Mouse (Mus musculus) hindbrain, embryonic 16.5 days (tissue): Measurements from ENCODE around the gene Ankfn1. TPM values are rescaled to one million over a fixed set of nuclear protein-coding genes. Genes with fewer than 3 reads are reported as not detected.

ENCODE experiments used
- ATAC-seq: fragments of 200-750 bp; cut with Nextera tagmentation; 2 replicates; pipeline ENCODE4 v1.8.0; 2017; ENCODE audit warnings: moderate TSS enrichment, moderate library complexity
- H3K27ac ChIP-seq: fragments of 300-500 bp; sonication (generic); 2 replicates; pipeline ENCODE4 v1.5.1; 2014; ENCODE audit warnings: low read depth, mild to moderate bottlenecking, control low read depth, low read length, moderate library complexity
- H3K27me3 ChIP-seq: fragments of 300-500 bp; sonication (generic); replicated peaks from 2 replicates; pipeline ENCODE4 v1.6.1; 2014; ENCODE audit warnings: low read length; ENCODE audit not compliant: control insufficient read depth, insufficient read depth
- H3K36me3 ChIP-seq: fragments of 300-500 bp; sonication (generic); 2 replicates; pipeline ENCODE4 v1.6.1; 2014; ENCODE audit warnings: mild to moderate bottlenecking, low read length, moderate library complexity, mixed read lengths; ENCODE audit not compliant: control insufficient read depth, insufficient read depth
- H3K4me1 ChIP-seq: fragments of 300-500 bp; sonication (generic); 2 replicates; pipeline ENCODE4 v1.6.1; 2014; ENCODE audit warnings: low read depth, low read length; ENCODE audit not compliant: control insufficient read depth, insufficient read depth
- H3K4me2 ChIP-seq: fragments of 300-500 bp; sonication (generic); 2 replicates; pipeline ENCODE4 v1.6.1; 2014; ENCODE audit warnings: mild to moderate bottlenecking, low read length, control low read depth, moderate library complexity
- H3K4me3 ChIP-seq: fragments of 300-500 bp; sonication (generic); 2 replicates; pipeline ENCODE4 v1.5.1; 2014; ENCODE audit warnings: mild to moderate bottlenecking, low read length, control low read depth, moderate library complexity
- H3K9ac ChIP-seq: fragments of 300-500 bp; sonication (generic); 2 replicates; pipeline ENCODE4 v1.6.1; 2014; ENCODE audit warnings: low read depth, mild to moderate bottlenecking, control low read depth, low read length, moderate library complexity
- H3K9me3 ChIP-seq: fragments of 300-500 bp; sonication (generic); 2 replicates; pipeline ENCODE4 v1.6.1; 2014; ENCODE audit warnings: mild to moderate bottlenecking, low read length, moderate library complexity; ENCODE audit not compliant: control insufficient read depth
- WGBS: fragments of 180-500 bp; shearing (Covaris S2); extraction: QIAGEN DNeasy Blood & Tissue Kit; methylation state at CpG from one replicate; pipeline ENCODE4 v1.1.7; 2014; 5-methylcytosine and 5-hydroxymethylcytosine counted together
- polyA plus RNA-seq: library from polyadenylated mRNA; unstranded; fragments of >200 nt; fragmentation: Nextera tagmentation; extraction: Ambion mirVana; gene quantifications from 2 replicates; pipeline ENCODE4 v1.2.1, GENCODE M21; 2015

Gene Ankfn1
- polyA plus RNA-seq, 1 experiment from 2014 or later: 4.3 TPM

DNA sequence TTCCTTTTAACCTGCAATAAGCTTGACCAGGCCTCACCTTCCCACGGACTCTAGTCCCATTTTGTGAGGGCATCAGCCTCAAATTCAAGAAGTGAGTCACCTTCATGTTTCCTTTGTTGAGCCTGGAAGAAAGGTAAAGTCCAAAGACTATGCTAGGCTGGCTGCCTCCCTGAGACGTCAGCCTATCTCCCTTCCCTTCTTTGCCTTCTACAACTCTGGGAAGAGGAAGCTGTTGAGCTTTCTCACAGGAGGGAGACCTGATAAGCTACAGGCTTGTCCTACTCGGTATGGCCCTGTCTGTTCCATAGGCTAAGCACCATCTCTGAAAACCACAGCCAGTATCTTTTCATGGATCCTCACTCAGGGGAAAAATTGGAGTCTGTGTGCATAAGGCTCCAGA is 2.5 kb downstream of the Ankfn1 start:
- Histone ChIP-seq H3K9me3 (no peaks in the 10 kb centered on the region), H3K27me3 (no peaks in the 10 kb centered on the region), H3K4me3 (no peak overlapping the region), H3K36me3 (no peaks in the 10 kb centered on the region), H3K9ac (no peak overlapping the region), H3K27ac (no peak overlapping the region), H3K4me2 (no peak overlapping the region), H3K4me1 (no peaks in the 10 kb centered on the region; the same call in 1 of the 2 replicates)
- 86% methylated on average over 3 of the region's 3 CpGs for WGBS
- no peak for ATAC-seq

DNA sequence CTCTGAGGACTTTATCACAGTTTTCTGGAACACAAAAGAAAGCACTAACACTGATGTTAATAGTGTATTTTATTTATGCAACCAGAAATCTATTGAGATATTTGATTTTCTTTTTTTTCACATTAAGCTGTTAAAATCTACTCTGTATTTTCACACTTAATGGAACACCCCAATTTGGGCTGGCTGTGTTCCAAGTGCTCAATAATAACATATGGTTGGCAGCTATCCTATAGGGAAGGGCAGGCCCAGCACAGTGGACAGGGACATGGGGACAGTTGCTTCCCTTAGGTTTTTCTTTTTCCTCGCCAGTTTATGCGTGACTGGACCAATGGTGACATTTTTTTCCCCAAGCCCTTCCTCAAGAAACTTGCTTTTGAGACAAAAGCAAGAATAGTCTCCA is 4.5 kb downstream of the Ankfn1 start:
- 69% methylated on average over 2 of the region's 2 CpGs for WGBS
- no peaks in the 10 kb centered on the region for H3K36me3 ChIP-seq
- H3K4me3 ChIP-seq: no peak overlapping the region
- ATAC-seq: no peak
- no peak overlapping the region for H3K27ac ChIP-seq
- H3K9me3 ChIP-seq: no peaks in the 10 kb centered on the region
- H3K4me1 ChIP-seq: no peaks in the 10 kb centered on the region; the same call in 1 of the 2 replicates
- H3K4me2 ChIP-seq: no peak overlapping the region
- no peak overlapping the region for H3K9ac ChIP-seq
- H3K27me3 ChIP-seq: no peaks in the 10 kb centered on the region

- Histone ChIP-seq H3K4me3 (no peak overlapping the region), H3K9me3 (no peaks in the 10 kb centered on the region), H3K4me2 (no peak overlapping the region), H3K9ac (no peak overlapping the region), H3K4me1 (no peaks in the 10 kb centered on the region), H3K27ac (no peak overlapping the region), H3K27me3 (no peaks in the 10 kb centered on the region), H3K36me3 (no peaks in the 10 kb centered on the region)
- no peak for ATAC-seq
- WGBS: 43% methylated on average over 2 of the region's 2 CpGs
Observed at GRCm38 (mm10) chr11:89765770-89766148, 11.7 kb downstream of the Ankfn1 start.

DNA sequence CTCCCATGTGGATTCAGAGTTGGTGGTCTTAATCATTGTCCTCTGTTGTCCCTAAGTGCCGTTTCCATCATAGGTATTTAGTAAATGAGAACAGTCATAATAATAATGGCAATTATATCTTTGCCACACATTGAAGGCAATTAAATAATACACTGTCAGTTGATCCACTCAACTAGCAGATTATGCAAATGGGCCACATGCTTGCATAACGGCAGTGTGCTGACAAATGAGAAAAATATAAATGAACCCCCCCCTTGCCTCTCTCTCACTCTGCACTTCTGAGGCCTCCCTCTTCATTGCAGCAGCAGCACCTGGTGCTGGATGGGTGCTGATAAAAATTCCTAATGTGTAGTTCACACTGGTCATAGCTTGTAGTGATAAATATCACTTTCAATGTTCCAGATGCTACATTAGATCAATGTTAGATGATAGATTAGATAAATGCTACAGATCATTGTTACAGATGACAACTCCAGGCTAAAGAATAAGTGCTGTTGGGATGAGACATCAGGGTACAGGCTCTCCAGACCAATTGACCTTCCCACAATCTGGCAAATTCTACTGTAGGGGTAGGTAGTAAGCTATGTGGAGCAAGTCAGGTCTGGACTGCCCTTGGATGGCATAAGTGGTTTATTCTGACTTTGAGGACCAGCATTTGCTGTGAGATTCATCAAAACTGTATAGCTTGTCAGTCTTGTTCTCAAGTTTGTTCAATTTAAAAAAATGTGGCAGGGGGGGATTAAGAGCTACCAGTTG is 12.3 kb downstream of the Ankfn1 start:
- ATAC-seq: no peak

DNA sequence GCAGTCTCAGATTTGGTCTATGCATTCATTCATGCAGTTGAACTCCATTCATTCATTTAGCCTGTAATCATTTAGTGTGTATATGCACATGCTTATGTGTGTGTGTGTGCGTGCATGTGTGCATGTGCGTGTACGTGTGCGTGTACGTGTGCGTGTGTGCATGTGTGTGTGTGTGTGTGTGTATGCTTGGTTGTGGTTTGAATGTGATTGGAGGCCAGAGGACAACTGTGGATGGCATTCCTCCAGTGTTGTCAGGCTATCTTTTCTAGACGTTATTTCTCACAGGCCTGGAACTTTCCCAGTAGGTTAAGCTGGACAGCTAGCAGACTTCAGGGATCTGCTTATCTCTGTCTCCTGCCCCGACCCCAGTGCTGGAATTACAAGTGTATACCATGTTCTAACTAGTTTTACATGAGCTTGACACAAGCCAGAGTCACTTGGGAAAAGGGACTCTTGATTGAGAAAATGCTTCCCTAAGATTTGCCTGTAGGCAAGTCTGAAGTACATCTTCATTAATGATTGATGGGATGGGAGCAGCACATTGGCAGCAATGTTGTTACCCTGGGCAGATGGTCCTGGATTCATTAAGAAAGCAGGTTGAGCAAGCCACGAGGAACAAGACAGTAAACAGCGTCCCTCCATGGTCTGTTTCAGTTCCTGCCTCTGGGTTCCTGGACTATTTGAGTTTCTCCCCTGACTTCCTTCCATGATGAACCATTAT is 43.3 kb downstream of the Ankfn1 start:
- no peak overlapping the region for H3K9ac ChIP-seq
- no peak overlapping the region for H3K4me3 ChIP-seq
- H3K4me2 ChIP-seq: no peak overlapping the region
- H3K27me3 ChIP-seq: no peaks in the 10 kb centered on the region
- WGBS: 81% methylated on average over 10 of the region's 10 CpGs
- H3K27ac ChIP-seq: no peak overlapping the region
- no peaks in the 10 kb centered on the region for H3K9me3 ChIP-seq
- no peaks in the 10 kb centered on the region for H3K36me3 ChIP-seq
- ATAC-seq: no peak
- H3K4me1 ChIP-seq: no peaks in the 10 kb centered on the region

More for the DNA sequence above, 12.3 kb downstream of the Ankfn1 start:
- Histone ChIP-seq H3K4me1 (no peaks in the 10 kb centered on the region), H3K4me3 (no peak overlapping the region), H3K9ac (no peak overlapping the region), H3K36me3 (no peaks in the 10 kb centered on the region), H3K27me3 (no peaks in the 10 kb centered on the region), H3K27ac (no peak overlapping the region), H3K9me3 (no peaks in the 10 kb centered on the region), H3K4me2 (no peak overlapping the region)
- WGBS: 28% methylated on average over 2 of the region's 2 CpGs

DNA sequence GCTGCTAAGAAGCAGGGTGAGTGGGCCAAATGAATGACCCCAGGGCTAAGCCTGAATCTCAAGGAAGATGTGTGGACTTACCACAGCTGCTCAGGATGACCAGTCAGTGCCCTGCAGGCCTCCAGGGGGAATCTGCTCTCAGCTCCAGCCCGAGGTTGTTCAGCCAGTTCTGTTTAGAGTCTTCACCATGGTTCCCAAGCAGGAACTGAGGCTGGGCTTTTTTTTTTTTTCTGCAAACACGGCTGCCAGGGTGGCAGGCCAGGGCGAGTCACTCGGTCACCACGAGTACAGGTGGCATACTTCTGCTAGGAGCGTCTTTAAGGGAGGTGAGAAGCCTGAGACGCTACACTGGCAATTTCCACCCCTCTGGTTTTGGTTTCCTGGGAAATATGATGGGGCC is 43.9 kb downstream of the Ankfn1 start:
- 88% methylated on average over 7 of the region's 7 CpGs for WGBS
- H3K27ac ChIP-seq: no peak overlapping the region
- no peaks in the 10 kb centered on the region for H3K36me3 ChIP-seq
- H3K4me2 ChIP-seq: no peak overlapping the region
- no peak for ATAC-seq
- H3K27me3 ChIP-seq: no peaks in the 10 kb centered on the region
- H3K4me3 ChIP-seq: no peak overlapping the region
- no peak overlapping the region for H3K9ac ChIP-seq
- no peaks in the 10 kb centered on the region for H3K9me3 ChIP-seq
- no peaks in the 10 kb centered on the region for H3K4me1 ChIP-seq

DNA sequence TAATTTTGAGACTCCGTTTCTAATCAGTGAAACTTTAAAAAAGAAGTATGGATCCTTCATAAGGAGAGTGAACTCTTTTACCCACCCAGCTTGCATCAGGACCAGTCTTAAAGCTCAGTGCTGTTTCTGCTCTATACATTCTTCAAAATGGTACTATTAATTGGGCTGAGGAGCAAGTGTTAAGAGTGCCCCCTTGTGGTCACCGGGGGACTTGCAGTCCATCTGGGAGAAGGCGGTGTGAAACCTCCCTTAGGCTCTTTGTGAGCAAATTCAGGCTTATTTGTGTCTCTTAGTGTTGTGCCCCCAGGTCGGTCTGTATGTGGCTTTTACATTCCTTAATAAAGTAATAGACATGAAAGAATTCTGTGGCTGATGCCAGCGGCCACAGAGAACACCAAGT is 56.6 kb downstream of the Ankfn1 start:
- Histone ChIP-seq H3K4me1 (peaks cover 3% of the 10 kb centered on the region; the same call in 1 of the 2 replicates), H3K4me2 (no peak overlapping the region), H3K27ac (no peak overlapping the region), H3K4me3 (no peak overlapping the region), H3K27me3 (no peaks in the 10 kb centered on the region; the same call in 1 of the 2 replicates), H3K9ac (no peak overlapping the region), H3K36me3 (no peaks in the 10 kb centered on the region), H3K9me3 (peaks cover 3% of the 10 kb centered on the region; the same call in 1 of the 2 replicates)
- WGBS: 18% methylated on average over 5 of the region's 5 CpGs
- no peak for ATAC-seq

- no peaks in the 10 kb centered on the region; the same call in 1 of the 2 replicates for H3K27me3 ChIP-seq
- no peak overlapping the region for H3K4me2 ChIP-seq
- no peak for ATAC-seq
- H3K9me3 ChIP-seq: no peaks in the 10 kb centered on the region
- no peak overlapping the region for H3K9ac ChIP-seq
- H3K4me1 ChIP-seq: peaks cover 3% of the 10 kb centered on the region; the same call in 1 of the 2 replicates
- 61% methylated on average over 14 of the region's 14 CpGs for WGBS
- H3K36me3 ChIP-seq: no peaks in the 10 kb centered on the region
- H3K4me3 ChIP-seq: no peak overlapping the region
- H3K27ac ChIP-seq: no peak overlapping the region
Observed at GRCm38 (mm10) chr11:89718491-89718982, 58.9 kb downstream of the Ankfn1 start.

GRCm38 (mm10) chr11:89716351-89716750 is 61.1 kb downstream of the Ankfn1 start:
- no peaks in the 10 kb centered on the region for H3K27me3 ChIP-seq
- 91% methylated on average over 7 of the region's 7 CpGs for WGBS
- no peak overlapping the region for H3K27ac ChIP-seq
- H3K36me3 ChIP-seq: no peaks in the 10 kb centered on the region
- ATAC-seq: no peak
- no peak overlapping the region for H3K9ac ChIP-seq
- H3K9me3 ChIP-seq: no peaks in the 10 kb centered on the region
- H3K4me1 ChIP-seq: peaks cover 3% of the 10 kb centered on the region; the same call in 1 of the 2 replicates
- H3K4me2 ChIP-seq: no peak overlapping the region
- H3K4me3 ChIP-seq: no peak overlapping the region
